Mouse (Mus musculus): Measurements from ENCODE around the gene Eef1b2. TPM values are rescaled to one million over a fixed set of nuclear protein-coding genes. Genes with fewer than 3 reads are reported as not detected.
A peak's percentile ranks its signal among the peaks of the same experiment; 100 is the strongest.
"Not testable (repeated sequence)": the region's sequence is repeated elsewhere in the genome, so short reads cannot be mapped to it uniquely, and the experiment has no call there.

Gene Eef1b2
- polyA plus RNA-seq (2021) = 1,117 TPM

DNA sequence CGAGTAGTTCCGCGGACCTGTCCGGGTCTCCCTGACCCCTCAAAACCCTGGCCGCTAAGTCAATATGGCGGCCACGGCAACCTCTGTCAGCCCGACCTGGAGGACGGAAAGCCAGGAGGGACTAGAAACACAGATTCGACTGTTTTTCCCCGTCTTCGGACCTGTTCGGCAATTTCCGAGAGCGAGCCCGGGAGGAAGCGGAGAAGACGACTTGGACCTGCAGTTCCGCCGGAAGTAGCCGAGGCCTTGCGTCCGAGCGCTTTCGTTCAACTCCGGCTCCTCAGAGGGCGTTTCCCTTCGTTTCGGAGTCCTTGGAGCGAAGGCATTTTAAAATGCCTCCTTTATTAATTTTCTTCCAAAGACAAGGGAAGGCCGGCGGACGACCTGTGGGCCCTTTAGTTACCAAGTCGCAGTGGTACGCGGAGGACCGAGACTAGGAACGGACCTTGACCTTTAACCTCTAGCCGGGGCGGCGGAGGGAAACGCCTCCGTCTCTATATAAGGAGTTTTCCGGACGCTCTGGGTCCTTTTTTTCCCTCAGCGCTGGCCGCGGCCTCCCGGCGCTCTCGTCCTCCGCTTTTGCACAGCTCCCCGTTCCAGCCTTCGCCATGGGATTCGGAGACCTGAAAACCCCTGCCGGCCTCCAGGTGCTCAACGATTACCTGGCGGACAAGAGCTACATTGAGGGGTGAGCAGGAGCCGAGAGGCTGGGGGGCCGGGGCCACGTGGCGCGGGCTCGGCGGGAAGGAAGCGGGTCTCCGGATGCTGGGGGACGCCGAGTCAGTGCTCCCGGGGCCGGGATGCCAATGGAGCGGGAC lies at the start of gene Eef1b2, which contains the start of gene Ndufs1:
Eef1b2 (plus strand) TSS at position 222 of the 818 bp plus-strand sequence.
Ndufs1 (minus strand) TSS at position 230 of the 818 bp plus-strand sequence.
- no peaks in the 10 kb centered on the region for H3K27me3 ChIP-seq
- TF ChIP-seq CTCF (IDR thresholded peaks at IDR 0.05) = no peak
- in situ Hi-C loops (cut with MboI; ENCODE audit: low pct_unique_long_range_greater_than_20kb) = no loop called here
- ChIA-PET POLR2A (no interaction called here), CTCF (no interaction called here)
- peak; percentile 73 for ATAC-seq
- DNase-seq (ENCODE audit: low read depth, low spot score) = peak; percentile 90

DNA sequence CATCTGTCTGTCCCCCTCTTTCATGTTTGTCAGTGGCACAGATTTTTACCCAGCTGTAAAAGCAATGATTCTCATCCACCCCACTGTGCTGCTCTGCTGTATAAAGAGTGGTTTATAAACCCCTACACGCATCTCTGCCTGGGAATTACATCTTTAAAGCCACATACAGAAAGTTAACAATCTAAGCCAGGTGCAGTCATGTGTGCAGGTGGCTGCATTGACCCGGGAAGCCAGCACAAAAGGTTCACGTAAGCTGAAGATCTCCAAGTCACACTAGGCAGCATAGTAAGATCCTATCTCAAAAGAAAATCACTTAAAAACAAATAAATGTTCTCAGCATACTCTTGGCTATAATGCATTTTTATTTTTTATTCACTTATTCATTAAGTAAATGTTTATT lies 47.4 kb upstream of the Eef1b2 start:
- no peak for ATAC-seq
- ChIA-PET CTCF (no interaction called here), POLR2A (no interaction called here)
- in situ Hi-C loops (cut with MboI; ENCODE audit: low pct_unique_long_range_greater_than_20kb) = no loop called here
- DNase-seq (ENCODE audit: low read depth, low spot score) = no peak
- TF ChIP-seq CTCF (IDR thresholded peaks at IDR 0.05) = no peak
- no peaks in the 10 kb centered on the region for H3K27me3 ChIP-seq

DNA sequence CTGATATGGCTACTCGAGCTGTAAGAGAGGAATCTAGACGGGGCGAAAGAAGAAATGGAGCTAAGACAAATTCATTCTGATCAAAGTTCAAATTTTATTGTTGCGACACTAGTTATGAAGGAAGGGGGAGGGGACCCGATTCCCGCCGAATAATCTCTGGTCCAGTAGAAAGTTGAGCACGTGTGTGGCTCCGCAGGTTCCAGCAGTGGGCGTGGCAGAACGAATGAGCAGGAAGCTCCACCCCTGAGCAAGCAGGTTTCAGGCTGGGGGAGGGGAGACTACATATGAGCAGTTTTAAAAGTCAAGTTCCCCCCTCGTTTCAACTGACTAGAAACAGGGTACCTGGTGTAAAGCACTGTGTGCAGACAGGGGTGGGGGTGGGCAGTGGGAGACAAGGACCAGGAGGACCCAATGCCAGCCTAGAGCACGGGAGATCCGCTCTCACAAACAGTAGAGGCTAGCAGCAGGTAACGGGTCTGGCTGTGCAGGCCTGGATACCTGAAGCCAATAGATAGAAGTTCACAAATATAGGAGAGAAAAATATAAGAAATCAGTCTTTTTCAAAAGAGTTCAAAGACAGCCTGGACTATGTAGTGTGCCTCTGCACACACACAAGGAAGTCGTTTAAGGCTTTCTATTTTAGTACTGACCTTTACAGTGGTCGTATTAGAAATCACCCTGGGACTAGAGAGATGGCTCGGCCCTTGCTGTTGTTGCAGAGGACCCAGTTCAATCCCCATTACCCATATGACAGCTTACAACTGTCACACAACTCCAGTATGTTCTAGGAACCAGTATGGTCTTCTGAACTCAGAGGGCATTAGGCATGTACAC lies 46.6 kb upstream of the Eef1b2 start:
- DNase-seq (ENCODE audit: low read depth, low spot score) (no peak), ATAC-seq (no peak)
- in situ Hi-C loops (cut with MboI; ENCODE audit: low pct_unique_long_range_greater_than_20kb) = no loop called here
- no peaks in the 10 kb centered on the region for H3K27me3 ChIP-seq
- CTCF ChIA-PET = no interaction called here
- POLR2A ChIA-PET = no interaction called here
- TF ChIP-seq CTCF (IDR thresholded peaks at IDR 0.05) = no peak

DNA sequence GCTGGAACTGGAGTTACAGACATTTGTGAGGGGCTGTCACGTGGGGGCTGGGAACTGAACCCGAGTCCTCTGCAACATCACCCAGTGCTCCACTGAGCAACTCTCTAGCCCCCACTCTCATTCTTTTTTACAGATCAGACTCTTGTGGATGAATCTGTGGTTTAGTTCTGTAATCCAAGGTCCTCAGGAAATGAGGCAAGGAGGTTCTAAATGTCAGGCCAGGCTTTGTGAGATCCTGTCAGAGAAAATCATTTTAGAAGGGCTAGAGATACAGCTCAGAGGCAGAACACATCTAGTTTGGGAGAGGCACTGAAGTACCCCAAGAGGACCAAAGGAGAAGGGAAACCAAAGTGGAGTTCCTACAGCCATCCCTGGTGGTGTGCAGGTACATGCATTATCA lies 45.7 kb upstream of the Eef1b2 start:
- H3K27me3 ChIP-seq = no peaks in the 10 kb centered on the region
- ATAC-seq (no peak), DNase-seq (ENCODE audit: low read depth, low spot score) (no peak)
- ChIA-PET POLR2A (no interaction called here), CTCF (no interaction called here)
- in situ Hi-C loops (cut with MboI; ENCODE audit: low pct_unique_long_range_greater_than_20kb) = no loop called here
- no peak for TF ChIP-seq CTCF (IDR thresholded peaks at IDR 0.05)

DNA sequence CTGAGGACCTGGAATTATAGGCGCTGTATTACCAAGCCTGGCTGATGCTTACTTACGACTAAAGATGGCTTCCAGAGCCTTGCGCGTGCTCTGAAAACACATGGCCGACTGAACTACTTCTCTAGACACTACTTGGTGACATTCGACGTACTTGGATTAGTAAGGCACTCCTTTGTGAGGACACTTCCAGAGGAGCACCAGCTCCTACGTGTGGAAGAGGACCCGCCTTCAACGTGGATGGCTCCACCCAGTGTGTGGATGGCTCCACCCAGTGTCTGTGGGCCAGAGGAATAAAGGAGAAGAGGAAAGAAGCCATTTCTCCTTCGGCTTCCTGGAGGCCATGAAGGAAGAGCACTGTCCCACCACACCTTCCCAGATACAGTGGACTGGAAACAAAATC lies 44.9 kb upstream of the Eef1b2 start:
- in situ Hi-C loops (cut with MboI; ENCODE audit: low pct_unique_long_range_greater_than_20kb) = no loop called here
- TF ChIP-seq CTCF (IDR thresholded peaks at IDR 0.05) = no peak
- ChIA-PET CTCF (no interaction called here), POLR2A (no interaction called here)
- ATAC-seq (no peak), DNase-seq (ENCODE audit: low read depth, low spot score) (no peak)
- no peaks in the 10 kb centered on the region for H3K27me3 ChIP-seq

DNA sequence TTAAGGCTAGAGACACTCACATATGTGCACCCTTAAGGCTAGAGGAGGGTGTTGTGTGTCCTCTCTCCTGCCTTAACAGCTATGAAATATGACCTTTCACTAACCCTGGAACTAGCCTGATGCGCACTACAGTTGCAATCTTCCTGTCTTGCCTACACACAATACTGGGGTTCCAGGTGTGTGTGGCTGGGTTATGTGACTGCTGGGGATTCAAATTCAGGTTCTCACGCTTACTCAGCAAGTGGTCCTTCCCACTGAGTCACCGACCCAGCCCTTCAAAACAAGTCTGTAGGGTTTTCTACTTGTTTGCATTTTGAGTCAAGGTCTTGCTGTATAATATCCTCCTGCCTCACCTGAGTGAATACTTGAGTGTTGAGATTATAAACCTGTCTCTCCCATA lies 42.1 kb upstream of the Eef1b2 start:
- in situ Hi-C loops (cut with MboI; ENCODE audit: low pct_unique_long_range_greater_than_20kb) = no loop called here
- ChIA-PET POLR2A (no interaction called here), CTCF (no interaction called here)
- TF ChIP-seq CTCF (IDR thresholded peaks at IDR 0.05) = no peak
- ATAC-seq = no peak
- H3K27me3 ChIP-seq = no peaks in the 10 kb centered on the region
- DNase-seq (ENCODE audit: low read depth, low spot score) = no peak

DNA sequence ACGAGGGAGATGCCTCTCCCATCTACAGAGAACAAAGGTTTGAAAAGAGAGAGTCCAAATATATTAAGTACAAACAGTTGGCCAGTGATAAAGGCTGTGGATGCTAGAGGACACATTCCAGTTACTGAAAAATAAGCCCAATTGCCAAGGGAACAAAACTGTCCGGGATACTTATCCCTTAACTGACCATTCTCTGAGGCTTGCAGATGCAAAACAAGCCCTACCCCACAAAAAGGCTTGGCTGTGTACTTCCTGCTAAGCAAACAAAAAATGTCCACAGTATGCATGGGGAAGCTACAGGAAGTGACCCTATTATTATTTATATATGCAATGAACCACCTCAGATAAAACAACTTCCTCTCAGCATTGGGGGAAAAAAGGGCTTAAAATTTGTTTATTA lies 38.7 kb upstream of the Eef1b2 start:
- no peak for TF ChIP-seq CTCF (IDR thresholded peaks at IDR 0.05)
- ATAC-seq = no peak
- DNase-seq (ENCODE audit: low read depth, low spot score) = no peak
- in situ Hi-C loops (cut with MboI; ENCODE audit: low pct_unique_long_range_greater_than_20kb) = no loop called here
- POLR2A ChIA-PET = no interaction called here
- CTCF ChIA-PET = no interaction called here
- no peaks in the 10 kb centered on the region for H3K27me3 ChIP-seq

DNA sequence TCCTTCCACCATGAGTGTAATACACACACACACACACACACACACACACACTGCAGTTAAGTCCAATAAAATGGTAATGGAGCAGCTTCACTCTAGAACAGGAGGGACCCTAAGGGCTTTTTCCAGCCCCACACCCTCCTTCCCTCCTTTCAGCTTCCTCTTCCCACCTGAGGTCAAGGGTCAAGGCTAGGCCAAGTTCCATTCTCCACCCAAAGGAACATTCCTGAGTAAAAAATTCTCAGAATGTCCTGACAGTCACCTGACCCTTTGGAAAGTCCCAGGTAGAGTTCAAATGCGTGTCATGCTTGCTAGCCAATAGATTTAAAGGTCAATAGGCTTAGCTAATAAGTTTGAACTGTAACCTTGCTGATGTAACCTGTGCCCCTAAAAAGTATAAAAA lies 38.0 kb upstream of the Eef1b2 start:
- in situ Hi-C loops (cut with MboI; ENCODE audit: low pct_unique_long_range_greater_than_20kb) = not testable (repeated sequence)

DNA sequence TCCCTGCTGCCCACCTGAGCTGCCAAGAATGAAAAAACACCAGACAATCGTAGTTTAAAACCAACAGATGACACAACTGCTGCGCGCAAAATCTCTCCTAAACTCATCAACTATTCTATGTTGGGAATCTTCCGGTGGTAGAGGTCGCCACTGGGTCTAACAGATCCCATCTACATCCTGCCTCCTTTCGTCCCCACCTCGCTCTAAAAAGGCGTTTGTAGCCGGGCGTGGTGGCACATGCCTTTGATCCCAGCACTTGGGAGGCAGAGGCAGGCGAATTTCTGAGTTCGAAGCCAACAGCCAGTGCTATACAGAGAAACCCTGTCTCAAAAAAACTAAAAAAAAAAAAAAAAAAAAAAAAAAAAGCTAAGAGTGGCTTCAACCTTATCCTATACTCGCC lies 36.4 kb upstream of the Eef1b2 start:
- no peak for TF ChIP-seq CTCF (IDR thresholded peaks at IDR 0.05)
- ATAC-seq = no peak
- ChIA-PET POLR2A (no interaction called here), CTCF (no interaction called here)
- H3K27me3 ChIP-seq = no peaks in the 10 kb centered on the region
- no peak for DNase-seq (ENCODE audit: low read depth, low spot score)
- in situ Hi-C loops (cut with MboI; ENCODE audit: low pct_unique_long_range_greater_than_20kb) = no loop called here

More for the DNA sequence above, 38.0 kb upstream of the Eef1b2 start:
- H3K27me3 ChIP-seq; POLR2A ChIA-PET; CTCF ChIA-PET; DNase-seq (ENCODE audit: low read depth, low spot score); ATAC-seq: not testable (repeated sequence)

DNA sequence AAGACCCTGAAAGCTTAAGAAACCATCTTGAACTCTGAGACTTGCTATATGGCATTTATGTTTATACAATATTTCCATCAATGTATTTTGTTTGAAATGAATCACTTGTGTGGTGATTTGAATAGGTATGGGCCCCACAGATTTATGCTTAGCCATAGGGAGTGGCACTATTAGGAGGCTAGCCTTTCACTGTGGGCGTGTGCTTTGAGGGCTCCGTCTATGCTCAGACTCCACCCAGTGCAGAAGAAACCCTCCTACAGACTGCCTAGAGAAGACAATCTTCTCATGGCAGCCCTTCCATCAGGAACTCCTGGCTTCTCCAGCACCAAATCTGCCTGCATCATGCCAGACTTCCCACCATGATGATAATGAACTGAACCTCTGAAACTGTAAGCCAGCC lies 8.0 kb upstream of the Eef1b2 start:
- H3K27me3 ChIP-seq = no peaks in the 10 kb centered on the region
- no peak for TF ChIP-seq CTCF (IDR thresholded peaks at IDR 0.05)
- DNase-seq (ENCODE audit: low read depth, low spot score) (no peak), ATAC-seq (no peak)
- CTCF ChIA-PET = no interaction called here
- POLR2A ChIA-PET = no interaction called here
- in situ Hi-C loops (cut with MboI; ENCODE audit: low pct_unique_long_range_greater_than_20kb) = no loop called here

DNA sequence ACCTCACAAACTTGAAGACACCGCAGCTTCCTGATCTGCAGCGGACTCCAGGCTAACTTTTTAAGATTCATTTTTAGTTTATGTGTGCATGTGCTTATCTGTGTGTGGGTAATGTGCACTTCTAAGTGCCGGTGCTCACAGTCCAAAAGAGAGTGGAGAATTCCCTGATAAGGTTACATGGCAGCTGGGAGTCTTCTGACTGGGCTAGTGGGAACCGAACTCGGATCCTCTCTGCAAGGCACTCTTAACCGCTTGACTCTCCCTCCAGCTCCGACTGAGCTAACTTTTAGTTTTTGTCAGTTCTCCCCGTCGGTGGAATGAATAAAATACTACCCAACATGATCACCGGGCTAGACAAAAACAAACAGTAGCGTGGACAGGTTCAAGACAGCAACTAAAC lies 772 bp upstream of the Eef1b2 start:
- CTCF ChIA-PET = no interaction called here
- POLR2A ChIA-PET = interaction anchor here (0.9 kb wide), 1 partner anchor 19 kb away, joined by 3 read pairs; no protein-coding TSS in a partner anchor
- H3K27me3 ChIP-seq = no peaks in the 10 kb centered on the region
- no peak for ATAC-seq
- no peak for DNase-seq (ENCODE audit: low read depth, low spot score)
- TF ChIP-seq CTCF (IDR thresholded peaks at IDR 0.05) = no peak
- in situ Hi-C loops (cut with MboI; ENCODE audit: low pct_unique_long_range_greater_than_20kb) = no loop called here

Measured in Patski (cell line).